Mouse (Mus musculus): ENCODE data around the gene Thy1. TPM values are rescaled to one million over a fixed set of nuclear protein-coding genes. Genes with fewer than 3 reads are reported as not detected.

Thy1 gene
- polyA plus RNA-seq, 1 experiment from 2014 or later = 11.7 TPM

DNA sequence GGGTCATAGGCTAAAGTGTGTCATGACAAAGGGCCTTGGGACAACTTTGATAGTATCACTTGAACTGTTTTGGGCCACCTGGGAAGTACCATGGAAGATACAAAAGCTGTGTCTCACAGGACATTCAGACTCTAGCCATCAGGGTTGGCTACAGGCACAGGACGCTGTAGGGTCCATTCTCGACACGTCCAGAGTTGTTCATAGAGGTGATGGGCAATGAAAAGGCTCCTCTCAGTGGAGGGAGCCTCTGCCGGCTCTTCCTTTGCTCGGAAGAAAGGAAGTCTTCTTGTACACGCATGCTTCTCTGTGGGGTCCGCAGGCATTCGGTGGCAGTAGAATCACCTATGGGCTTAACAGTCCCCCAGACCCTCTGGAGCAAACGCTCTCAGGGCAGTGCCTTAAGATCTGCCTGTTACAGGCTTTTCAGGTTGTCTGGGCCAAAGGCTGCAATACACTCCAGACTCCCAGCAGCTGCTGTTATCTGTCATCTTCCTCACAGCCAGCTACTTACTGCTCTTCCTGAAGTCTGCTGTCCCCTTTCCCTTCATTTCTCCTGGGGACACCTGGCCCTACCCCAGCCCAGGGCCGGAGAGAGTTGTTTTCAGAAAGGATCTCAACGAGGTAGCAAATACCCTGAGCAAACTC, 34.2 kb downstream of the Thy1 start:
- Histone ChIP-seq H3K4me3 (replicated peaks) (no peak overlapping the region), H3K4me1 (peaks cover 42% of the 10 kb centered on the region), H3K4me2 (replicated peaks) (no peak overlapping the region), H3K9ac (no peak overlapping the region), H3K36me3 (no peaks in the 10 kb centered on the region), H3K27me3 (no peaks in the 10 kb centered on the region), H3K27ac (replicated peaks) (no peak overlapping the region), H3K9me3 (replicated peaks) (no peaks in the 10 kb centered on the region)
- 78% methylated on average over 11 of the region's 11 CpGs for WGBS
- no peak for ATAC-seq (ENCODE audit: insufficient number of reproducible peaks, low FRiP score, low TSS enrichment, low read depth)

DNA sequence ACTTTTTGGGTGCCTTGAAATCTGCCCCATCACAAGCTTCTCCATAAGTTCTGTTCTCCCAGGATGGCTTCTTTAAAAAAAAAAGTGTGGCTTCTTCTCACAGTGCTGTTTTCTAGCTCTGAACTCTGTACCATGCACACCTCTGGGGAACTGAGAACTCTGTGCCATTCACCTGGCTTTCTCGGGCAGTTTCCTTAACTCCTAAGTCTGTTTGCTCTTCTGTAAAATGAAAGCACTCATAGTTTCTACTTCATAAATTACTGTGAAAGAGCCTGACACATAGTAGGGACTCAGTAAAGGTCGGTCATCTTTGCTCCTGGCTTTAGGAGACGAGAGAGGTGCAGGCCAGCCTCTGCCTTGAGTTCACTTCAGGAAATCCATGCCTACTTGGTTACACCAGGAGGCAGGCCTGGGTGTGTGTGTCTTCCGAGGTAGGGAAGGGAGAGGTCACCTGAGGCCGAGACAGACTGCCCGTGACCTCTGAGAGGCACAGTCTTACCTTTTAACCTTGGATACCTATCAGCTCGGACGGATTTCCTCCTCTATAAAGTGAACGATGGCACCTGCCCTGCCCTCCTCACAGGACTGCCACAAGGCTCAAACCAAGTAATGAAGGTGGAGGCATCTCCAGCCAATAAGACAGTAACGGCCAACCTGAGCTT, 35.1 kb downstream of the Thy1 start:
- no peak overlapping the region for H3K9ac ChIP-seq
- no peak overlapping the region for H3K4me3 ChIP-seq (replicated peaks)
- no peaks in the 10 kb centered on the region for H3K36me3 ChIP-seq
- peaks cover 39% of the 10 kb centered on the region for H3K4me1 ChIP-seq
- no peak overlapping the region for H3K4me2 ChIP-seq (replicated peaks)
- ATAC-seq (ENCODE audit: insufficient number of reproducible peaks, low FRiP score, low TSS enrichment, low read depth) = no peak
- no peak overlapping the region for H3K27ac ChIP-seq (replicated peaks)
- 78% methylated on average over 10 of the region's 10 CpGs for WGBS
- no peaks in the 10 kb centered on the region for H3K9me3 ChIP-seq (replicated peaks)
- no peaks in the 10 kb centered on the region for H3K27me3 ChIP-seq

DNA sequence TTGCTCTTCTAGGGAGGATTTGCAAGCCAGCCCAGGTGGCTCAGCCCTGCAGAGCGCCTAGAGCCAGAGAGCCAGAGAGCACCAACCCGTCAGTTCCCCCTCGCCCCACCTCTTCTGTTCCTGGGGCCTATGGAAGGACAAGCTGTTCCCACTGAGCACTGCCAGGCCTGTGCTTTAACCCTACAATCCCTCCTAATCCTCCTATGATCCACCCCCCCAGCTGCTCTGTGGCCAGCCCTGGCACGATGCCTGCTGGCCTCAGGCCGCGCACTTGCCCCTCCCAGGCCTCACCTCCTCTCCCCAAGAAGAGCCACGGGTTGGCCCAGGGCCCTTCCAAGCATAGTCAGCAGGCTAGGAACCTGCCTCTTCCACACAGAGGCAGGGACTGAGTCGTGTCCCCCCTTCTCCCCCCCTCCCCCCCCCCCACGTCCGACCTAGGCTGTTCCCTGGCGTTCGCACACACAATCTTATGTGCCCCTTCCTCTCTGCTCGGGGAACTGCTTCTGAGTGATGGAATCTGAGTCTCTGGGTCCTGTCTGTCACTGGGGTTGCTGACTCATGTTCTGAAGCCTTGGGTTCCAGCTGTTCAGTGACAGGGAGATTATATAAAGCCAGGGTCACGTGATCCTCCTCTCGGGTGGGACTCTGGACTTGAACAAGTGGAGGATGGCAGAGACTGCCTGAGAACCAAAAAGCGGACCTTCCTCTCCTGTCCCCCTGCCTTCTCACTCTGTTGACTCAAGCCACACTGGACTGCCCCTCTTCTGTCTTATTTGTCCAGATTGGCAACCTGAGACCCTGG, 36.0 kb downstream of the Thy1 start:
- Histone ChIP-seq H3K4me2 (replicated peaks) (no peak overlapping the region), H3K27me3 (no peaks in the 10 kb centered on the region), H3K4me1 (peaks cover 47% of the 10 kb centered on the region), H3K36me3 (no peaks in the 10 kb centered on the region), H3K27ac (replicated peaks) (0 out of 2 replicates have a peak overlapping the region, but pooled peaks have one; percentile 17), H3K4me3 (replicated peaks) (no peak overlapping the region), H3K9me3 (replicated peaks) (no peaks in the 10 kb centered on the region), H3K9ac (no peak overlapping the region)
- WGBS = 27% methylated on average over 16 of the region's 16 CpGs
- peak; percentile 66 for ATAC-seq (ENCODE audit: insufficient number of reproducible peaks, low FRiP score, low TSS enrichment, low read depth)

DNA sequence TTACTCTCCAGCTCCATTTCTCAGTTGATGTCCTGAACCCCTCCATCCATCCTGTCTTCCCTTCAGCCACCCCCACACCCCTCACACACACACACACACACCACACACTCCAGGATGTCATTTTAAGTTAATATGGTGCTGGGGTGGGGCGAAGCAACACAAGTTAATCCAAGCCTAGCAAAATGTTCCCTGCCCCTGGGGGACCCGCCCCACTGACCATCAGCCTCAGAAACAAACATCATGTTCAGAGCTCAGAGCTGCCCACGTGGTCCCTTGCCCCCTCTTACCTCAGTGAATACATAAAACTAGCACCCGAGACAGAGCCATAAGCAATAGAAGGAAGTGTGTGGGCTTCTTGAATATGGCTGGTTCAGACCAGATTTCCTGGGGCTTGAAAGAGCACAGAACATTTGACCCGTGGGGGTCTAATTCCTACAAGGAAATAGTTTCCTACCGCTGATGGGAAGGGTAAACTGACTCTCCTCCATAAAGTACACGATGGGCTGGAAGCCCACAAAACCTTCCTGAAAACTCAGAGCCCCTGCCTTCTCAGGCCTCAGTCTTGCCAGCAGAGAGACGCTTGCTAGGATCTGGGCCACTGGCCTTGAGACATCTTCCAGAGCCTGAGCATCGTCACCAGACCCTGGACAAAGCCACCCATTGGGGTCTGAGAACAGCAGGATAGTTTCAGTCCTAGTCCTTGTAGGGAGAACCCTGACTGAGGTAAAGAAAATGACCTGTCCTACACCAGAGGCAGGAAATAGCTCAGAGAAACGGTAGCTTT, 37.0 kb downstream of the Thy1 start:
- Histone ChIP-seq H3K9me3 (replicated peaks) (no peaks in the 10 kb centered on the region), H3K4me3 (replicated peaks) (no peak overlapping the region), H3K27ac (replicated peaks) (0 out of 2 replicates have a peak overlapping the region, but pooled peaks have one; percentile 25), H3K4me1 (peaks cover 56% of the 10 kb centered on the region), H3K9ac (no peak overlapping the region), H3K27me3 (no peaks in the 10 kb centered on the region), H3K36me3 (no peaks in the 10 kb centered on the region), H3K4me2 (replicated peaks) (no peak overlapping the region)
- no peak for ATAC-seq (ENCODE audit: insufficient number of reproducible peaks, low FRiP score, low TSS enrichment, low read depth)
- WGBS = 68% methylated on average over 10 of the region's 10 CpGs

DNA sequence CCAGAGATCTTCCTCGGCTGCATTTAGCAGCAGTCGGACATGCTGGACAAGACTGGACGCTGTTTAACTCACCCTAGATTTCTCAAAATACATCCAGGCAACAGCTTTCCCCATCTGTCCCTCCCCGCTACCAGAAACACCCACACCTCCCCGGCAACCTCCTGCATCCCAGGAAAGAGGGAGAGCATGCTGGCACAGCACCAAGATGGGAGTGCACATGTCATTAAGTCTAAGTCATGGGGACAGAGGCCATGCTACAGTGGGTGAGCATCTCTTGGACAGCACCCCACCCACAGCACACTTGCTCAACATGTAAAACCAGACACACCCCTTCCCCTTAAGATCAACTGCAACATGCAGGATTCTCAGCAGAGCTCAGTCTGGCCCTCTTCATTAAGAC, 37.8 kb downstream of the Thy1 start:
- Histone ChIP-seq H3K4me3 (replicated peaks) (no peak overlapping the region), H3K4me2 (replicated peaks) (no peak overlapping the region), H3K36me3 (no peaks in the 10 kb centered on the region), H3K27me3 (peaks cover 3% of the 10 kb centered on the region; the same call in 1 of the 2 replicates), H3K27ac (replicated peaks) (no peak overlapping the region), H3K9ac (no peak overlapping the region), H3K4me1 (peaks cover 61% of the 10 kb centered on the region), H3K9me3 (replicated peaks) (no peaks in the 10 kb centered on the region)
- ATAC-seq (ENCODE audit: insufficient number of reproducible peaks, low FRiP score, low TSS enrichment, low read depth) = no peak
- WGBS = 67% methylated on average over 5 of the region's 5 CpGs

DNA sequence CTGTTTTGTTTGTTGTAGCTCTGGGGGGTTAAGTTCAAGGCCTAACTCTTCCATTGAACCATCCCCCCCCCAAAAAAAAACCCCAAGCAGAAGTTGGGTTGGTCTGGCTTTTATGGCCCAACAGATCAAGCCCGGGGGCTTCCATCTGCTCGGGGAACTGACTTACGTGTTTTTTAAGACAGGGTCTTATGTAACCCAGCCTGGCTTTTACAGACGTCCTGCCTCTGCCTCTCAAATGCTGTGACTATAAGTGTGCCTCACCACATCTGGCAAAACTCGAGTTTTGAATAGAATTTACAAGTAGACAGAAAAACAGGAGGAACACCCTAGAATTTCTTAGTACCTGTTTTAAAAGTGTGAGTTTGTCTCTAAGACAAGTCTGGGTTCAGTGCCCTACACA, 38.4 kb downstream of the Thy1 start:
- no peaks in the 10 kb centered on the region for H3K9me3 ChIP-seq (replicated peaks)
- H3K27me3 ChIP-seq = peaks cover 7% of the 10 kb centered on the region; the same call in 1 of the 2 replicates
- H3K36me3 ChIP-seq = no peaks in the 10 kb centered on the region
- no peak overlapping the region for H3K27ac ChIP-seq (replicated peaks)
- H3K4me2 ChIP-seq (replicated peaks) = no peak overlapping the region
- WGBS = 49% methylated on average over 5 of the region's 5 CpGs
- H3K9ac ChIP-seq = no peak overlapping the region
- H3K4me3 ChIP-seq (replicated peaks) = no peak overlapping the region
- no peak for ATAC-seq (ENCODE audit: insufficient number of reproducible peaks, low FRiP score, low TSS enrichment, low read depth)
- H3K4me1 ChIP-seq = peaks cover 61% of the 10 kb centered on the region

DNA sequence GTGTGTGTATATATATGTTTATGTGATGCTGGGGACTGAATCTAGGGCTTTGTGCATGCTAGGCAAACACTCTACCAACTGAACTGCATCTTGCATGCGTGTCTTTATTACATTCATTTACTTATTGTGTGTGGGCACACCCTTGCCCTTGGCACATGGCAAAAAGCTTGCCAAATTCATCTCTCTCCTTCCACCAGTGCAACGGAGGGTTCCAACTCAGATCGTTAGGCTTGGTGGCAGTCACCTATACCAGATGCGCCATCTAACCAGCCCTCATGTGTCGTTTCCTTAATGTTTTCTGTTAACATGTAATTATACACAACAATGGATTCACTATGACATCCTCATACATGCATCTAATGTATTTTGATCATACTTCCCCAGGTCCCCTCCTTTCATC, 39.1 kb downstream of the Thy1 start:
- Histone ChIP-seq H3K4me2 (replicated peaks) (no peak overlapping the region), H3K9ac (no peak overlapping the region), H3K27me3 (peaks cover 7% of the 10 kb centered on the region; the same call in 1 of the 2 replicates), H3K4me1 (peaks cover 64% of the 10 kb centered on the region), H3K36me3 (no peaks in the 10 kb centered on the region), H3K27ac (replicated peaks) (no peak overlapping the region), H3K4me3 (replicated peaks) (no peak overlapping the region), H3K9me3 (replicated peaks) (no peaks in the 10 kb centered on the region)
- 80% methylated on average over 5 of the region's 5 CpGs for WGBS
- no peak for ATAC-seq (ENCODE audit: insufficient number of reproducible peaks, low FRiP score, low TSS enrichment, low read depth)

DNA sequence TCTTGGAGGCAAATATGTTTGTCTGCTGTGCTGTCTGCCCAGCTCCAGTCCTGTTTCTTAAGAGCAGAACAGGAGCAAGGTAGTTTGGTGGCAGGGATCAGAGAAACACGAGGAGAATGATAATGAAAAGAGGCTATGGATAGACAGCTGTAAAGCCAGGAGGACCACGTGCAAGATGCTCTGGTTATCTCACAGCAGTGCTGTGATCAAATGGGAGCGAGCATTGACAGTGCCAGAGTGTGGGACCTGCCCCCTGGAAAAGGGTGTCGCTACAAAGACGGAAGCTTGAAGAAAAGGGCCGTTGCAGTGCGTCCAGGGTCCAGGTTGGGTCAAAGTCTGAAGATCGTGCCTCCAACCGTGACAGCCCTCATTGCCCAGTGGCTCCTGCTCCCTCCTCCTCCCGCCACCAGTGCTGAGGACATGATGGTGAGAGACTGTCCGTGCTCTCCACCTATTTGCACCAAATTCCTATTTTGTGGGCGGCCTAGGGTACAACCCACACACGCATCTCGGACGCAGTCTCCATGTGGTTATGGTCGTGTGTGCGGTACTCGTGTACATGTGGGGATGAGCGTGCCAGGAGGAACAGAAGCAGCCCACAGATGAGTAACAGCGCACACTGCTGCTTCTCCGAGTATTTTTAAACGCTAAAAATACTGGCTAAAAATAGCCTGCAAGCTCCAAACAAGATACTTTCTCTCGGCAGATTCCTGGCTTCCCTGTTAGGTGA, 40.4 kb downstream of the Thy1 start:
- Histone ChIP-seq H3K9ac (no peak overlapping the region), H3K4me2 (replicated peaks) (peak overlapping the region; percentile 99), H3K27me3 (peaks cover 7% of the 10 kb centered on the region; the same call in 1 of the 2 replicates), H3K36me3 (no peaks in the 10 kb centered on the region), H3K27ac (replicated peaks) (0 out of 2 replicates have a peak overlapping the region, but pooled peaks have one; percentile 52), H3K9me3 (replicated peaks) (no peaks in the 10 kb centered on the region), H3K4me3 (replicated peaks) (peak overlapping the region; percentile 57), H3K4me1 (peaks cover 69% of the 10 kb centered on the region)
- no peak for ATAC-seq (ENCODE audit: insufficient number of reproducible peaks, low FRiP score, low TSS enrichment, low read depth)
- WGBS = 10% methylated on average over 23 of the region's 23 CpGs

DNA sequence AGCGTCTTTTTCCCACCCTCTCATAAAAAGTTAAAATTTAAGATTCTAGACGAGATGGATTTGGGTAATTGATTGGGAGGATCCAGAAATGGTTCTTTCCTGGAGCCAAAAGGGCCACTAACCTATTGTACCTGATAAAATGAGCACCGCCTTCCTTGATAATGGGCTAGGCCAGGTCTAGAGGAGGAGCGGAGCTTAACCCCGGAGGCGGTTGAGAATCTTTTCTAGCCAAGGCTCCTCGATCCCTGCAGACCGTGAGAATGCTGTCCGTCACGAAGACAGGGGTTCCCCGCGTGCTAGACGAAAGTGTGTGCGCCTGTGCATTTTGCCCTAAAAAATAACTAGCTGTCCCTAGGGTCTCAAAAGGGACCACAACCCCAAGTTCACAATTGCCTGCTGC, 41.1 kb downstream of the Thy1 start:
- no peak overlapping the region for H3K27ac ChIP-seq (replicated peaks)
- ATAC-seq (ENCODE audit: insufficient number of reproducible peaks, low FRiP score, low TSS enrichment, low read depth) = no peak
- no peaks in the 10 kb centered on the region for H3K9me3 ChIP-seq (replicated peaks)
- peak overlapping the region; percentile 99 for H3K4me2 ChIP-seq (replicated peaks)
- H3K36me3 ChIP-seq = no peaks in the 10 kb centered on the region
- H3K27me3 ChIP-seq = peaks cover 7% of the 10 kb centered on the region; the same call in 1 of the 2 replicates
- WGBS = 1% methylated on average over 14 of the region's 14 CpGs
- H3K4me3 ChIP-seq (replicated peaks) = peak overlapping the region; percentile 57
- 0 out of 2 replicates have a peak overlapping the region, but pooled peaks have one; percentile 47 for H3K9ac ChIP-seq
- peaks cover 70% of the 10 kb centered on the region for H3K4me1 ChIP-seq

DNA sequence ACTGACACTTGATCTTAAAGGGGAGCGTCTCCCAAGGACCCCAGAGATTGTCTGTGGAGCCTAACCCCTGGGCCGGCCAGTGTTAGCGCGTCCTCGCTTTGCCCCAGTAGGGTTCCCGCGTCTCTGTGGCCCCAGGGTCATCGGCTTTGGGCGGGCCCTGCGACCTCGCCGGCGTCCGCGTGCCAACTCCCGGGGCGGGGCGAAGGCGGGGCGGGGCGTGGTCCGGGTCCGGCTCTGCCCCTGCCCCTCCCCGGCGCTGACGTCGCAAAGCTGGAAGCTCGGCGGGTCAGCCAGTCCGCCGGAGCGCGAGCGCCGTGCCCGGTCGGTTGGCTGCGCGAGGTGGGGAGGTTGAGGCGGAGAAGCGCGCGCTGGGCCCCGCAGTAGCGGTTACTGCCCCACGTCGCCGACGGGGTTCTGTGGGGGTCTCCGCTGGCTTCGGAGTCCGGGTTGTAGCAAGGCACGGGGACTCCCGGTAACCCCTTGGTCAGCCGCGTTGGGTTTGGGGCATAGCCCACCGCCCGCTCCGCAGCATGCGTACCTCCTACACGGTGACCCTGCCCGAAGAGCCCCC, 41.6 kb downstream of the Thy1 start:
- H3K9ac ChIP-seq = peak overlapping the region; percentile 47
- under 1% methylated on average over 61 of the region's 62 CpGs for WGBS
- H3K36me3 ChIP-seq = no peaks in the 10 kb centered on the region
- no peaks in the 10 kb centered on the region for H3K9me3 ChIP-seq (replicated peaks)
- no peak overlapping the region for H3K27ac ChIP-seq (replicated peaks)
- H3K4me3 ChIP-seq (replicated peaks) = peak overlapping the region; percentile 57
- ATAC-seq (ENCODE audit: insufficient number of reproducible peaks, low FRiP score, low TSS enrichment, low read depth) = peak; percentile 76
- peaks cover 75% of the 10 kb centered on the region for H3K4me1 ChIP-seq
- peak overlapping the region; percentile 99 for H3K4me2 ChIP-seq (replicated peaks)
- peaks cover 7% of the 10 kb centered on the region; the same call in 1 of the 2 replicates for H3K27me3 ChIP-seq
